Mouse (Mus musculus): ENCODE results near the gene Cdc42bpb. TPM values are rescaled to one million over a fixed set of nuclear protein-coding genes. Genes with fewer than 3 reads are reported as not detected.
A peak's percentile ranks its signal among the peaks of the same experiment; 100 is the strongest.

The Cdc42bpb gene
- polyA plus RNA-seq, 1 experiment from 2014 or later: 34.7 TPM

- 96% methylated on average over 27 of the region's 27 CpGs for WGBS
- Histone ChIP-seq H3K4me1 (replicated peaks) (no peaks in the 10 kb centered on the region), H3K9me3 (no peaks in the 10 kb centered on the region), H3K27me3 (ENCODE audit: insufficient read depth, poor library complexity, severe bottlenecking) (no peaks in the 10 kb centered on the region), H3K36me3 (peaks cover 97% of the 10 kb centered on the region), H3K4me3 (no peak overlapping the region), H3K27ac (no peak overlapping the region)
- no peak for DNase-seq (ENCODE audit: low spot score)
These were observed 76.0 kb downstream of the Cdc42bpb start for GRCm38 (mm10) chr12:111301322-111302017.

GRCm38 (mm10) chr12:111293025-111293424, 84.5 kb downstream of the Cdc42bpb start:
- H3K27me3 ChIP-seq (ENCODE audit: insufficient read depth, poor library complexity, severe bottlenecking): no peaks in the 10 kb centered on the region
- H3K4me3 ChIP-seq: no peak overlapping the region
- no peak overlapping the region; the same call in 1 of the 2 replicates for H3K27ac ChIP-seq
- H3K9me3 ChIP-seq: no peaks in the 10 kb centered on the region
- H3K36me3 ChIP-seq: peaks cover 77% of the 10 kb centered on the region
- 96% methylated on average over 12 of the region's 12 CpGs for WGBS
- H3K4me1 ChIP-seq (replicated peaks): peaks cover 16% of the 10 kb centered on the region
- DNase-seq (ENCODE audit: low spot score): no peak

DNA sequence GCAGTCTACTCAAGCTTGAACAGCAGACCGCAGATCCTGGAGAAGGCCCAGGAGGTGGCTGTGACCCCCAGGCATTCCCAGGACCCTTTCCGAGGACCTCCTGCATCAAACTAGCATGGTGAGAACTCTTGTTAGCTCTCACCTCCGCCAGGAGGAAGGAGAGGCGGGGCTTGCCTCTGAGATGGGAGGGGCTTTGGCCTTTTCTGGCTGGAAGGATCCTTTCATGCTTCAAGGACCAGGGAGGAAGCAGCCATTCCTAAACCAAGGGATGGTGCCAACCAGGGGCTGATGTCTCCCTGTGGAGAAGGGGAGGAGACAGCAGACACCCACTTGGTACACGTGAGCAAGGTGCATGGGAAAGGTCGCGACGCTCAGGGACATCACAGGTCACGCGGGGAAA, 93.0 kb downstream of the Cdc42bpb start:
- no peaks in the 10 kb centered on the region for H3K9me3 ChIP-seq
- no peaks in the 10 kb centered on the region for H3K27me3 ChIP-seq (ENCODE audit: insufficient read depth, poor library complexity, severe bottlenecking)
- DNase-seq (ENCODE audit: low spot score): no peak
- peaks cover 33% of the 10 kb centered on the region for H3K4me1 ChIP-seq (replicated peaks)
- no peaks in the 10 kb centered on the region for H3K36me3 ChIP-seq
- WGBS: 21% methylated on average over 10 of the region's 10 CpGs
- peak overlapping the region; percentile 30 for H3K4me3 ChIP-seq
- H3K27ac ChIP-seq: 0 out of 2 replicates have a peak overlapping the region, but pooled peaks have one; percentile 50

DNA sequence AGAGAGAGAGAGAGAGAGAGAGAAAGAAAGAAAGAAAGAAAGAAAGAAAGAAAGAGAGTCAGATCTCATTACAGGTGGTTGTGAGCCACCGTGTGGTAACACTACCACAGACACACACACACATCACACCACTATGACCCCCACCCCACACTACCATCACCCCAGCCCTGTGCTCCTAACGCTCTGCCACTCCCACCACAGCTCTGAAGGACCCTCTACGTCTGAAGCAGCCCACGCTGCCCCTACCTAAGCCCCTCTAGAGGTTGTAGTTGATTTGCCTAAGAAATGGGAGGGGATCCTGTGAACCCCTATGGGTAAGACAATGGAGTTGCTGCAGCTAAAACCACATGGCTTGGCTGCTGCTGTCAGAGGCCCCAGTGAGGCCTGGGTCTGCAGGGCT, 93.9 kb downstream of the Cdc42bpb start:
- H3K27ac ChIP-seq: no peak overlapping the region
- DNase-seq (ENCODE audit: low spot score): no peak
- no peaks in the 10 kb centered on the region for H3K36me3 ChIP-seq
- WGBS: 64% methylated on average over 4 of the region's 4 CpGs
- peaks cover 8% of the 10 kb centered on the region for H3K9me3 ChIP-seq
- no peak overlapping the region for H3K4me3 ChIP-seq
- no peaks in the 10 kb centered on the region for H3K27me3 ChIP-seq (ENCODE audit: insufficient read depth, poor library complexity, severe bottlenecking)
- peaks cover 24% of the 10 kb centered on the region for H3K4me1 ChIP-seq (replicated peaks)

DNA sequence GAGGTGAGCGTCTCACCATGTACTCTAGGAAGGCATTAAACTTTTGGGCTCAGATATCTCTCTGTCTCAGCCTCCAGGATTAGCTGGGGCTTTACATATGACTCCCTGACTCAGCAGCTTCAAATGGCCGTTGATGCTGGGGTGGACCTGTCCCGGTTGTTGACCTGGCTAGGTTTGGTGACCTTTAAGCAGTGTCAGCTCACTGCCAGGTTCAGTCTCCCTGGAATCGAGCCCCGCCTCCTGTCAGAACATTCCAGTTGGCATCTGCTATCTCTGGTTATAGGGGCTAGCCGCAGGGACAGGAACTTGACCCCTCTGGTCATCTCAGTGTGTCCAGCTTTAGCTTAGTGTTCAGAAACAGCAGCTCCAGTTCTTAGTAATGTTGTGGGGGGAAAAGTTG, 101.1 kb downstream of the Cdc42bpb start:
- Histone ChIP-seq H3K36me3 (no peaks in the 10 kb centered on the region), H3K9me3 (peaks cover 11% of the 10 kb centered on the region), H3K27ac (no peak overlapping the region), H3K4me3 (no peak overlapping the region), H3K27me3 (ENCODE audit: insufficient read depth, poor library complexity, severe bottlenecking) (peaks cover 64% of the 10 kb centered on the region), H3K4me1 (replicated peaks) (peaks cover 33% of the 10 kb centered on the region)
- no peak for DNase-seq (ENCODE audit: low spot score)
- WGBS: 51% methylated on average over 6 of the region's 6 CpGs

DNA sequence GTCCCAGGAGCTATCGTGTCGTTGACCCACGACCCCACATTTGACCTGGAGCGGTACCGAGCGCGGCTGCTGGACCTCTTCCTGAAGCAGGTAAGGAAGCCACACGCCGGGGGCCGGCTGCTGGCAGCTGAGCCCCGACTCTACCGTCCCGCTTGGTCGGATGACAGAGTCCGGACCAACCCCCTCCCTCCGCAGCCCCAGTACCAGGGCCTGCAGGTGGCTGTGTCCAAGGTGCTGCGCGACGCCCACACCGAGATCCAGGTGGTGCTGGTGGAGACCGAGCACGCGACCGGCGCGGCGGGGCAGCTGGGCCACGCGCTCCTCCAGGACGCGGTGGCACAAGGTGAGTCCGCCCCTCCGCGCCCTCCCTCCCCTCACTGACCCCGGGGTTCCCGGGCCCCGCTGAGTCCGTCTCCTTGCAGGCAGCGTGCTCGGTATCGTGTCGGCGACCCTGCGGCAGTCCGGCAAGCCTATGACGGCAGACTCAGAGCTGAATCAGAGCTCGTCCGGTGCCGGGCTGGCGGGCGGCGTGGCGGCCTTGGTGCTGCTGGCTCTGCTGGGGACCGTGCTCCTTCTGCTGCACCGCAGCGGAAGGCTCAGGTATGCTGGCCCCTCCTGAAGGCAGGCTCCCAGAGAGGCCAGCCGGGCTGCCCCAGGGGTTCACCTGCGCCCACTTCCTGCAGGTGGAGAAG, 102.2 kb downstream of the Cdc42bpb start:
- peaks cover 44% of the 10 kb centered on the region for H3K4me1 ChIP-seq (replicated peaks)
- 1% methylated on average over 58 of the region's 58 CpGs for WGBS

DNA sequence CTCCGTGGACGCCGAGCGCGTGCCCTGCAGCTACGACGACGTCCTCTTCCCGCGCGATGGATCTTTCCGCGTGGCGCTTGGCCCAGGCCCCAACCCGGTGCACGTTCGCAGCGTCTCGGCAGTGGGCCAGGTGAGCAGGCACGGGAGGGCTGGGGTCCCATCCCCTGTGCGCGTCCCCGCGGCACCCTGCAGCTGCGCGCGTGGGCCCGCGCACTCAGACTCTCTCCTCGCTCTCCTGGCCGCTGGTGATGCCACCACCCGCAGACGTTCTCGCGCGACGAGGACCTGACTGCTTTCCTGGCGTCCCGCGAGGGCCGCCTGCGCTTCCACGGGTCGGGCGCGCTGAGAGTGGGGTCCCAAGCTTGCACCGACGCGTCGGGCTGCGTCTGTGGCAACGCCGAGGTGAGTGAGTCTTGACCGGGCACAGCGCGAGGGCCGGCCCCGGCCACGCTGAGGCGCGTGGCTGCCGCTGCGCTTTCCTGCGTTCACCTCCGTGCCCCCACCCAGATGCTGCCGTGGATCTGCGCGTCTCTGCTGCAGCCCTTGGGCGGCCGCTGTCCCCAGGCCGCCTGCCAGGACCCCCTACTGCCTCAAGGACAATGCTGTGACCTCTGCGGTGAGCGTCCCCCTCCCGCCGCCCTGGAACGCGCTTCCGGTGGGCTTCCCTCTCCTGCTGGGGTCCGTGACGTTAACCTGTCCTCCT, 102.9 kb downstream of the Cdc42bpb start:
- H3K36me3 ChIP-seq: no peaks in the 10 kb centered on the region
- H3K9me3 ChIP-seq: peaks cover 11% of the 10 kb centered on the region
- no peak for DNase-seq (ENCODE audit: low spot score)
- 0 out of 2 replicates have a peak overlapping the region, but pooled peaks have one; percentile 41 for H3K27ac ChIP-seq
- H3K4me1 ChIP-seq (replicated peaks): peaks cover 44% of the 10 kb centered on the region
- H3K4me3 ChIP-seq: peak overlapping the region; percentile 52
- WGBS: 2% methylated on average over 80 of the region's 80 CpGs
- peaks cover 82% of the 10 kb centered on the region for H3K27me3 ChIP-seq (ENCODE audit: insufficient read depth, poor library complexity, severe bottlenecking)

More for the DNA sequence above, 102.2 kb downstream of the Cdc42bpb start:
- no peaks in the 10 kb centered on the region for H3K36me3 ChIP-seq
- peaks cover 11% of the 10 kb centered on the region for H3K9me3 ChIP-seq
- no peak overlapping the region for H3K27ac ChIP-seq
- peak overlapping the region; percentile 52 for H3K4me3 ChIP-seq
- DNase-seq (ENCODE audit: low spot score): no peak
- H3K27me3 ChIP-seq (ENCODE audit: insufficient read depth, poor library complexity, severe bottlenecking): peaks cover 75% of the 10 kb centered on the region

DNA sequence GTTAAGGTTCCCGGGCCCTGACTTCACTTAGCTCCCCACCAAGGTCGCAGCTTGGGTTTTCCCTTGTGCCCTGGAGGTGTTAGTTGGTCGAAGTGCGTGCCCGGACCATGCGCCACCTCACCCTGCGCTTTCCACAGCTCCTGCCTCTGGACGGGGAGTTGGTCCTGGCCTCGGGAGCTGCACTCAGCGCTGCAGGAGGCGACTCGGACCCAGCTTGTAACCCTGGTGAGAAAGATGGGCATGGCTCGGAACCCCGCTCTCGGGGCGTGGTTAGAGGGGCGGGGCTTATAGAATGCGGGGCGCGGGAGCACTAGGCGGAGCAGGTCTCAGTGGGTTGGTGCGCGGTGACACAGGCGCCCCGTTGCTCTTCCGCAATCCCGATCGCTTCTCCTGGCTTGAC, 103.5 kb downstream of the Cdc42bpb start:
- DNase-seq (ENCODE audit: low spot score): no peak
- Histone ChIP-seq H3K27ac (no peak overlapping the region), H3K27me3 (ENCODE audit: insufficient read depth, poor library complexity, severe bottlenecking) (peaks cover 88% of the 10 kb centered on the region), H3K9me3 (peaks cover 8% of the 10 kb centered on the region), H3K4me3 (peak overlapping the region; percentile 52), H3K36me3 (no peaks in the 10 kb centered on the region), H3K4me1 (replicated peaks) (peaks cover 45% of the 10 kb centered on the region)
- WGBS: 3% methylated on average over 28 of the region's 28 CpGs

DNA sequence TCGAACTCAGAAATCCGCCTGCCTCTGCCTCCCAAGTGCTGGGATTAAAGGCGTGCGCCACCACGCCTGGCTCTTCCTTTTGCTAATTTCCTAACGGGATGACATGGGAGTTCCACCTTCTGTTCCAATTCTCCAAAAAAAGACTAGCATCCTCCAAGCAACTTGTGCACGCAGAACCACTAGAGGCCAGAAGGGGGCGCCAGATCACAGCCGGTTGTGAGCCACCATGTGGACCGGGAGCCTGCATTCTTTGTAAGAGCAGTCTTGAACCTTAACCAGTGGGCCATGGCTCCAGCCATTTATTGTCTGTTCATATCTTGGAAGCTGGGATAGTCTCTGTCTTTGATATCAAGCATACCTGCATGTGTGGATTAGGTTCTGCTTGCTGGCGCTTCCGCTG, 105.1 kb downstream of the Cdc42bpb start:
- WGBS: 19% methylated on average over 12 of the region's 12 CpGs
- Histone ChIP-seq H3K27me3 (ENCODE audit: insufficient read depth, poor library complexity, severe bottlenecking) (peaks cover 89% of the 10 kb centered on the region), H3K36me3 (no peaks in the 10 kb centered on the region), H3K27ac (no peak overlapping the region), H3K9me3 (no peaks in the 10 kb centered on the region), H3K4me3 (no peak overlapping the region), H3K4me1 (replicated peaks) (peaks cover 61% of the 10 kb centered on the region)
- DNase-seq (ENCODE audit: low spot score): peak; percentile 86

- Histone ChIP-seq H3K9me3 (no peaks in the 10 kb centered on the region), H3K36me3 (0 out of 2 replicates have a peak, but pooled peaks cover 3% of the 10 kb centered on the region), H3K4me1 (replicated peaks) (peaks cover 65% of the 10 kb centered on the region), H3K27me3 (ENCODE audit: insufficient read depth, poor library complexity, severe bottlenecking) (peaks cover 85% of the 10 kb centered on the region), H3K27ac (no peak overlapping the region), H3K4me3 (0 out of 2 replicates have a peak overlapping the region, but pooled peaks have one; percentile 29)
- DNase-seq (ENCODE audit: low spot score): no peak
- WGBS: 18% methylated on average over 8 of the region's 8 CpGs
These were observed 105.6 kb downstream of the Cdc42bpb start for GRCm38 (mm10) chr12:111271966-111272365.

DNA sequence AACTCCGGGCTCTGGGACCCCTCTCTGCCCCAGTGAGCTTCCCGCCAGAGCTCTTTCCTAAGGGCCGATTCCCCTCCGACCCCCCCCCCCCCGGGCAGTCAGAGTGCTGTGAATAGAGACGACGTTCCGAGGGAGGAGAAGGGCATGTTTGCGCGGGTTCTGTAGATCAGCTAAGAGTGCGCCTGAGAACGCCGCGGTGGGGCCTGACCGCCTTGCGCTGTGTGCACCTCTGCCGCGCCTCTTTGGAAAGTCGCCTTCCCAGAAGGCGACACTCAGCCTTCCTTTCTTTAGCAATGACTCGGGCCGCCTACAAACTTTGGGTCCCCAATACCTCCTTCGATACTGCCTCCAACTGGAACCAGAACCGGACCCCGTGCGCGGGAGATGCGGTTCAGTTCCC, 106.1 kb downstream of the Cdc42bpb start:
- DNase-seq (ENCODE audit: low spot score): no peak
- H3K4me1 ChIP-seq (replicated peaks): peaks cover 66% of the 10 kb centered on the region

DNA sequence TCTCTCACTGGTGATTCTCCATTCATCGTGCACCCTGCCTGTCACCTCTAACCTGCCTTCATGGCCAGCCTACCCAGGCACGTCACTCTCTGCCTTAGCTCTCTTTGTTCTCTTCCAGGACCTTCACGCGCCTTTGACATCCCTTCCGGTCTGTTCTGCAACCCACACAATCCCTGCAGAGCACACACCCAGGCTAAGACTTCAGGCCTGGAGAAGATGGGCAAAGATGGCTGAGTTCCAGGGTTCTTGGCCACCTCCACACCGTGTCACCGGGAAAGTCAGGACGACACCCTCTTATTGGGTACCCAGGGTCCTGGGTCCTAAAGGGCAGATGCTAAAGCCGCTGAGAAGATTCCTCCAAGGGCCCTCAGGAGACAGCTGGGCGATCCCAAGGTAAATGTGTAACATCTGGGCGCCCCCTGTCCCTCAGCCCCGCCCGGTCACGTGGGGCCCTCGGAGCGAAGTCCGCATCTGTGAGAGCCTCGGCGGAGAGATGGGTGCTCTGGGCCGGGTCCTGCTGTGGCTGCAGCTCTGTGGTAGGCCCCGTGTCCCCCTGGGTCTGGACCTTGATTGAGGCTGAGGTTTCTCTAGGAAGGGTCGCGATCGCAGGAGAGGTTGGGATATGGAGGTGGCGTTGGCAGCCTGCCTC, 106.8 kb downstream of the Cdc42bpb start, which contains the start of gene Amn:
TSS of gene Amn (plus strand) at position 467 of the 649 bp plus-strand sequence.
- H3K27ac ChIP-seq: no peak within 1 kb of the TSS
- peaks cover 65% of the 10 kb centered on the region for H3K4me1 ChIP-seq (replicated peaks)
- no peak for DNase-seq (ENCODE audit: low spot score)
- H3K9me3 ChIP-seq: no peaks in the 10 kb centered on the region
- H3K36me3 ChIP-seq: peaks cover 9% of the 10 kb centered on the region
- H3K4me3 ChIP-seq: peak within 1 kb of the TSS; percentile 29
- H3K27me3 ChIP-seq (ENCODE audit: insufficient read depth, poor library complexity, severe bottlenecking): peaks cover 73% of the 10 kb centered on the region
- WGBS: 36% methylated on average over 25 of the region's 25 CpGs

More for the DNA sequence above, 106.1 kb downstream of the Cdc42bpb start:
- Histone ChIP-seq H3K27ac (no peak overlapping the region), H3K27me3 (ENCODE audit: insufficient read depth, poor library complexity, severe bottlenecking) (peaks cover 79% of the 10 kb centered on the region), H3K4me3 (peak overlapping the region; percentile 29), H3K36me3 (0 out of 2 replicates have a peak, but pooled peaks cover 3% of the 10 kb centered on the region), H3K9me3 (no peaks in the 10 kb centered on the region)
- 8% methylated on average over 28 of the region's 28 CpGs for WGBS
